Mouse (Mus musculus) liver, adult (tissue): ENCODE measurements around the gene Vangl2.

Experiments used
- GATA4 ChIP-seq: IDR thresholded peaks from 2 replicates; pipeline ENCODE4 v1.6.1; 2014; ENCODE audit warnings: mild to moderate bottlenecking, low read length; ENCODE audit not compliant: insufficient replicate concordance

The Vangl2 gene

DNA sequence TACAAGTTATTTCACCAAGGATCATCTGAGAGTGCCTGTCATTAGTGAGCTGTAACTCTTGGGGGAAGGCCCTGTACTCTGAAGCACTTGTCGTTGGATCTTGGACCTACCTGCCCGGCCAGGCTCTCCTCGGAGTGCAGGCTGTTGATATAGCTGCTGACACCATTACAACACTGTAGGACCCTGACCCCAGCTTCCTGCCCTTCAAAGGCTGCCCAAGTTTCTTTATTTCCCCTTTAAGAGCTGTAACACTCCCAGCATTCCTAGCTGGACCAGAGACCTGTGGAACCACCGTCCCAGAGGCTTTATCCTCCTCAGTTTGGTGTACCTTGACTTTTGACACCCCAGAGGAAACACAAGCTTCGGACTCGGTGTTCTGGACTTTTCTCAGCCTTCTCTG lies 59.0 kb downstream of the Vangl2 start:
- TF ChIP-seq GATA4, result no peak

DNA sequence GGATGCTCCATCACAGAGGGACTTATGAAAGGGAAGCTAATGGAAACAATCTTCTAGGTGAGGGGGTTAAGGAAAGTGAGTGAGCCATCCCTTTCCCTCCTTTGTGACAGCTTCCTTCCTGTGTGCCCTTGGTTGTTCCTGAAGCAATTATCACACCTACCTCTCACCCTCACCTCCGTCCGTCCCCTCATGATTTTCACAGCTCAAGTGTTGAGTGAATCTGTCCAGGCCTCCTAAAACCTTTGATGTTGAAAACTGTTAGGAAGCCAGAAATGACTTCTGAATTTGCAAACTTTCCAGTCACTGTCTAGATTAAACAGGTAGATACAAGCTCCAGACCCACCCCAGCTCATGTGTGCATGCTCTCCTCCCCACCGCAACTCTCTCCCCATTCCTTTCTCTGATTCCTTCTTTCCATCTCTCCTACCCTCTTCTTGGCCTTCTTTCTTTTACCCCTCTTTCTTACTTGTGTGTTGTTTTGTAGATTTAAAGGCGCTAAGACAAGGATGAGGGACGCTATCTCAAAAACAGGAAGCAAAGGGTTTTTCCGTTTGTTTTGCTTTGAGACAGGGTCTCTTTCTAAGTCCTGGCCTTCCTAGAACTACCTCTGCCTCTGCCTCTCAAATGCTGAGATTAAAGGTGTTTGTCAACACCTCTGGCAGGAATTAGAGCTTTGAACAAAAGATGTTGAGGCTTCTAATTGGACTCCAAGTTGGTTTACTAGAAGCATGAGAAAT lies 62.0 kb downstream of the Vangl2 start:
- no peak for TF ChIP-seq GATA4

DNA sequence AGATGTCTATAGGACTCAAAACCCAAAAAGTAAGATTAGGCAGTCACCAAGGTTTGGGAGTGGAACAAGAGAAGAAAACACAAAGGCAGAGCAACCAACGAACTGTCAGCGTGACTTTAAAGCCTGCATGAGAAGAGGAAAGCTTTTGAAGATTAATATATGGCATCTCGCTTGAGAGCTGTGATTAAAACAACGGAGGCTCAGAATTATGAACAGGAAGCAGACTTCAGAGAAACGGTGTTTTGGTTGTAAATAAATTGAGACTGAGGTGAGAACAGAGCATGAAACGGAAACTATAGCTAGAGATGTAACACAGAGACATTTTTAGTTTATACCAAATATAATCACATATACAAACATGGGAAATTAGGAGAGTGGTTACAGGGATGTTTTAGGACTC lies 64.6 kb downstream of the Vangl2 start:
- no peak for TF ChIP-seq GATA4

DNA sequence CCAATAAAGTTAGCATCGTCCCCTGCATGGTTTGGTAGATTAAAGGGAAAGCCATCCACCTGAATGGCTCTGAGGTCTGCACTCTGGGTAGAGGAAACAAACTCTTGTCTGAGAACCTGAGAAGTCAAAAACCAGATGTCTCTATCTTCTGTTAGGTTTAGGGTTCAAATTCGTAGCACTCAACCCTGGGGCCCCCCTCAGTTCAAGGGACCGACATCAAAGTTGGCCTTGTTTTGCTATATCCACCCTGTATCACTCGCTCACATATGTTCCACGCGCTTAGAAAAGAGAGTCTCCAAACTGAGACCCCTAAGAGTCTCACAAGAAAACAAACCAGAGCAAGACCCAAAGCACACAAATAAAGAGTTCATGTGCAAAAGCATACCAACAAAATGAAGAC lies 66.5 kb downstream of the Vangl2 start:
- TF ChIP-seq GATA4, result no peak

DNA sequence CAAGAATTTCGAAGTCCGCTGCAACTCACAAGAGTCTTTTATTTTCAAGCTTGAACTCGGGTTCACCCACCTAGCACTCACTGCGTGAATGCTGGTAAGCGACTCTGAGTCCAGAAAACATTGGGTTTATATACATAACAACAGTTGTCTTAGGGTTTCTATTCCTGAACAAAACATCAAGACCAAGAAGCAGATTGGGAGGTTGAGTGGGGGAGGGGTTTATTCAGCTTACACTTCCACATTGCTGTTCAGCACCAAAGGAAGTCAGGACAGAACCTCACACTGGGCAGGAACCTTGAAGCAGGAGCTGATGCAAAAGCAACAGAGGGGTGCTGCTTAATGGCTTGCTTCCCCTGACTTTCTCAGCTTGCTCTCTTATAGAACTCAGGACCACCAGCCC lies 67.5 kb downstream of the Vangl2 start:
- TF ChIP-seq GATA4, result no peak

DNA sequence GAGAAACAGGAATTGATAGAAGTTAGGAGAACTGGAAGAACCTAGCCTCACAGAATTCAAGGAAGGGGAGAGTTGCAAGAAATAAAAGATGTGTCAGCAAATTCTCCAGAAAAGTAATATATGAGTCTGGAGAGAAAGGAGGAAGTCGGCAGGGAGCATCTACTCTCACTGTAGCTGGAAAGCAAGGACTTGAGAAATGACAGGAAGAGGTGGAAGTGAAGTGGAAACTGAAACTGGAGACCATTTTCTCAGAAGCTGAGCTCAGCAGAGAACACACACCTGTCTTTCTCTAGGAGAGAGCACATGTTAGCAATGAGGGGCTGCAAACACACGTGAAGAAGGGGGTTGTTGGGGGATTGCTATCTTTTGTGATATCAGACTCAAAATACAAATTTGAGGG lies 70.8 kb downstream of the Vangl2 start:
- TF ChIP-seq GATA4, result no peak

DNA sequence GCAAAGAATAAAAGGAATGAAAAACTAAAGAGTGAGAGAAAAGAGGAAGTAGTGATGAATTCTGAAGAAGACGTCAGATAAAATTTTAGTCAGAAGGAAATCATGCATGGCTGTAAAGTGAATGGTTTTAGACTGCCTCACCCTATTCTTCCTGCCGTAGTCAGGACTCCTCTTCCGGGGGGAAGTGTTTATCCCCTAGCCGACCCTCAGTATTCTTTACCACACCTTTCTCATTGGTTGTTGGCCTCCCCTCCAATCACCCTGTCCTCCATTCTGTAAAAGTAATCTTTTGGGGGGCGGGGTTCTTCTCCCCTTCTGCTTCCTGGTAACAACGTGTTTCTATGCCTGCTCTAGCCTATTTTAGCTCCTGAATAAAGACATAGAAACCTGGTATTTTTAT lies 73.2 kb downstream of the Vangl2 start:
- TF ChIP-seq GATA4, result no peak
